Mouse (Mus musculus) heart, embryonic 12.5 days (tissue): ENCODE data around the gene Acsbg2. TPM values are rescaled to one million over a fixed set of nuclear protein-coding genes. Genes with fewer than 3 reads are reported as not detected.
A peak's percentile ranks its signal among the peaks of the same experiment; 100 is the strongest.

Experiments used
- ATAC-seq: fragments of 200-750 bp; cut with Nextera tagmentation; 2 replicates; pipeline ENCODE4 v1.8.0; 2017; ENCODE audit warnings: moderate TSS enrichment, moderate library complexity; ENCODE audit not compliant: insufficient number of reproducible peaks, low FRiP score
- H3K27ac ChIP-seq: fragments of 300-500 bp; sonication (generic); 2 replicates; pipeline ENCODE4 v1.5.1; 2016; ENCODE audit warnings: mild to moderate bottlenecking, moderate library complexity; ENCODE audit not compliant: poor library complexity, severe bottlenecking
- H3K27me3 ChIP-seq: fragments of 300-500 bp; sonication (generic); replicated peaks from 2 replicates; pipeline ENCODE4 v1.6.1; 2016; ENCODE audit warnings: mild to moderate bottlenecking, moderate library complexity
- H3K36me3 ChIP-seq: fragments of 300-500 bp; sonication (generic); 2 replicates; pipeline ENCODE4 v1.6.1; 2016; ENCODE audit warnings: mild to moderate bottlenecking, moderate library complexity
- H3K4me1 ChIP-seq: fragments of 300-500 bp; sonication (generic); replicated peaks from 2 replicates; pipeline ENCODE4 v1.6.1; 2016; ENCODE audit warnings: mild to moderate bottlenecking
- H3K4me2 ChIP-seq: fragments of 300-500 bp; sonication (generic); 2 replicates; pipeline ENCODE4 v1.6.1; 2016; ENCODE audit warnings: mild to moderate bottlenecking, moderate library complexity
- H3K4me3 ChIP-seq: fragments of 300-500 bp; sonication (generic); 2 replicates; pipeline ENCODE4 v1.5.1; 2016; ENCODE audit warnings: mild to moderate bottlenecking
- H3K9ac ChIP-seq: fragments of 300-500 bp; sonication (generic); 2 replicates; pipeline ENCODE4 v1.6.1; 2016; ENCODE audit warnings: mild to moderate bottlenecking, moderate library complexity
- H3K9me3 ChIP-seq: fragments of 300-500 bp; sonication (generic); replicated peaks from 2 replicates; pipeline ENCODE4 v1.6.1; 2016; ENCODE audit warnings: mild to moderate bottlenecking, moderate library complexity
- WGBS: fragments of 180-500 bp; shearing (Covaris S2); methylation state at CpG from one replicate; pipeline ENCODE4 v1.1.7; 2016; 5-methylcytosine and 5-hydroxymethylcytosine counted together
- polyA plus RNA-seq: library from polyadenylated mRNA; unstranded; fragments of >200 nt; fragmentation: Nextera tagmentation; extraction: Ambion mirVana; gene quantifications from 2 replicates; pipeline ENCODE4 v1.2.1, GENCODE M21; 2016

The Acsbg2 gene
- polyA plus RNA-seq, 1 experiment from 2014 or later: not detected

DNA sequence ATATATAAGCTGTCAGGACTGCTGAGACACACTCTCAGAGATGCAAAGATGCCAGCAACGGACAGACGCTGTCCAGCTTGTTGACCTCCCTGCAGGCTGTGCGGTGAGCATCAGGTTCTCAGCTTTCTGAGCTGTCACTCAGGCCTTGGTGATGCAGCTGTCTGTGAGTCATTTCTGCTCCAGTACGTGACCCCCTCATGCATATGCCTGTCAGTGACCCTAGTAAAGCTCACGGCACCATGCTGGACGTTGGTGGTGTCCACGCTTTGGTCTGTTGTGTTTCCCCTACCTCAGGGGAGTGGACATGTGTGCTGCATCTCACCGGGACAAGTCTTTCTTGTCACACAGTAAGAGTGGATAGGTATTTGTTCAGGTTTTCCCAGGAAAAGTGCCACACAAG, 2.5 kb downstream of the Acsbg2 start:
- no peak overlapping the region for H3K9ac ChIP-seq
- 73% methylated on average over 8 of the region's 8 CpGs for WGBS
- peaks cover 7% of the 10 kb centered on the region for H3K9me3 ChIP-seq

DNA sequence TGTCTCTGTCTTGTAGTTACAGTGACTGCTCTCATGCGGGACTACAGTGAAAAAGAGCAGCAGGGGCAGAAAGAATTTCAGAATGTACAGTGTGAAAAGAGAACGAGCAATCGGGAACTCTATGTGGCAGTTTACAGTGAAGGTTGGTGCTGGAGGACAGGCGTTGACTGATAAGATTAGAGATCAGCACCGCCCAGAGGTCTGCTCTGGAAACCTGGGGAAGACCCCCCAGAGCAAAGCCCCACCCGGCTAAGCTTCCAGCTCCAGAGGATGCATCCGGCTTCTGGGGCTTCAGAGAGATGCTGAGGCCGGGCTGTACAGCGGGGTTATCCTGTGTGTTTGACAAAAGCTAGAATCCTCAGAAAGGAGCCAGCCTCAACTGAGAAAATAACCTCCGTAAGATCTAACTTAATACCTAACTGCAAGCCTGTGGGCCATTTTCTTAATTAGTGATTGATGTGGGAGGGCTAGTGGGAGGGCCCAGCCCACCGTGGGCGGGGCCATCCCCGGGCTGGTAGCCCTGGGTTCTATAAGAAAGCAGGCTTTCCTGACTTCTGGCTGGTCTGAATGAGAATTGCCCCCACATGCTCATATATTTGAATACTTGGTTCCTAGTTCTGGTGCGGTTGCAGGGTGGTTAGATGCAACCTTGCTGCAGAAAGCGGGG, 3.8 kb downstream of the Acsbg2 start:
- Histone ChIP-seq H3K27ac (no peak overlapping the region), H3K27me3 (no peaks in the 10 kb centered on the region), H3K9ac (no peak overlapping the region), H3K4me1 (no peaks in the 10 kb centered on the region), H3K36me3 (no peaks in the 10 kb centered on the region), H3K4me2 (no peak overlapping the region), H3K9me3 (peaks cover 11% of the 10 kb centered on the region), H3K4me3 (no peak overlapping the region)
- WGBS: 51% methylated on average over 15 of the region's 15 CpGs
- ATAC-seq: no peak

More for the DNA sequence above, 2.5 kb downstream of the Acsbg2 start:
- no peaks in the 10 kb centered on the region for H3K4me1 ChIP-seq
- H3K27me3 ChIP-seq: no peaks in the 10 kb centered on the region
- no peaks in the 10 kb centered on the region for H3K36me3 ChIP-seq
- ATAC-seq: no peak
- no peak overlapping the region for H3K4me2 ChIP-seq
- no peak overlapping the region for H3K27ac ChIP-seq
- H3K4me3 ChIP-seq: no peak overlapping the region

DNA sequence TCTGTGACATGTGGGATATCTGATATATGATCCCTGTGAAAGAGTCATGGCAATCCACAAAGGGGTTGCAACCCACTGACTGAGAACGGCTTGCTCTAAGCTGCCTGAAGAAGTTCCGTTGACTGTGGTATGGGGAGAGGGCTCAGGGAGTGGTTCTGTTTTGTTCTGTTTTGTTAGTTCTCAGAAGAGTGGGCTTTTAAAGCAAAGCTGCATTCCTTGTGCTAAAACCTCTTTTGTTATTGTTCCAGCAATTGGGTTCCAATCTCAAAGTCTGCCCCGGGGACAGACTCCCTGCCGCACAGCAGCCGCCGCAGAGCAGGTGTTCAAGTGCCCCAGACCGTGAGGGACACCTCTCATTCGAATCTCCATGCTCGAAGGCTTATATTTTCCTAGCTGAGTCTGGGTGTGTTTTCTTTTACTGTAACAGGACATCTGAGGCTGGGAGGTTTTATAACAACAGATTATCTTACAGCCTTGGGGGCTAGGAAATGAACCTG, 4.7 kb downstream of the Acsbg2 start:
- no peak for ATAC-seq
- Histone ChIP-seq H3K9me3 (peaks cover 11% of the 10 kb centered on the region), H3K36me3 (no peaks in the 10 kb centered on the region)

DNA sequence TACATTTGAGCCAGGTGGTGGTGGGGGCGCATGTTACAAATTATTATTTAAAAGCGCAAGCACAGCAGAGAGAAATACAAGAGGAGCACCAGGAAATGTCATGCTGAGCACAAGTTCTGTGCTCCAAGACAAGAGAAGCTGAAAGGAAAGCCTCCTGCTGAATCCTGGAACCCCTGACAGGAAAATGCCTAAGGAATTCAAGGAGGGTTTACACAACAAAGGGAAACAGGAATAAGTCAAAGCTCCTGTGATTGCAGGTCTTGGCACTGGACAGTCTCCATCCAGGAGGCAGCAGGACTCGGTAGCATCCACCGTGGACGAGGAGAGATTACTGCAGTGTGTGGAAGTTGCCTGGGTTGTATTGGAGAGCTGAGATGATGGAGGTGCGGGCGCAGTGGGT, 8.2 kb downstream of the Acsbg2 start:
- no peak for ATAC-seq

More for the DNA sequence above, 4.7 kb downstream of the Acsbg2 start:
- Histone ChIP-seq H3K27me3 (no peaks in the 10 kb centered on the region), H3K9ac (no peak overlapping the region), H3K4me2 (no peak overlapping the region), H3K27ac (no peak overlapping the region), H3K4me1 (no peaks in the 10 kb centered on the region), H3K4me3 (no peak overlapping the region)
- WGBS: 85% methylated on average over 9 of the region's 9 CpGs

DNA sequence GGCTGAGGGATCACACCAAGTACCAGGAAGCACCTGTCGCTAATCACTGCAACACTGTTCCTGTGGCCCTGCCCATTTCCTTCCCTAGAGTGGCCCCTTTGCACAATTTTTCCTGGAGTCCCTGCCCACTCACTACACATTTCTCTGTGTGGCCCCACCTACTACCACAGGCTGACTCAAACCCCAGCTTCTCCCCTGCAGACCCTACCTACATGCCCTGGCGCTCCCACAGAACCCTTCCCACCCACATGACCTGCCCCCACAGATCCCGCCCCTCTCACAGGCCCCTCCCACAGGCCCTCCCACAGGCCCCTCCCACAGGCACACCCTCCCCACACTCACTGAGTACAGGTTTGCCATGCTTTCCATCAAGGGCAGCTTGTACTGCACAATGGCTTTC, 13.1 kb downstream of the Acsbg2 start:
- Histone ChIP-seq H3K4me3 (no peak overlapping the region), H3K36me3 (no peaks in the 10 kb centered on the region), H3K4me1 (peaks cover 10% of the 10 kb centered on the region), H3K9ac (no peak overlapping the region), H3K4me2 (no peak overlapping the region), H3K27ac (no peak overlapping the region), H3K27me3 (no peaks in the 10 kb centered on the region), H3K9me3 (0 out of 2 replicates have a peak, but pooled peaks cover under 1% of the 10 kb centered on the region)
- peak; percentile 24; the same call in 1 of the 2 replicates for ATAC-seq
- 56% methylated on average over 3 of the region's 3 CpGs for WGBS

More for the DNA sequence above, 8.2 kb downstream of the Acsbg2 start:
- no peak overlapping the region for H3K4me3 ChIP-seq
- whole genome bisulfite sequencing: 78% methylated on average over 7 of the region's 7 CpGs
- no peak overlapping the region for H3K27ac ChIP-seq
- H3K27me3 ChIP-seq: no peaks in the 10 kb centered on the region
- H3K4me2 ChIP-seq: no peak overlapping the region
- peaks cover 11% of the 10 kb centered on the region for H3K9me3 ChIP-seq
- H3K9ac ChIP-seq: no peak overlapping the region
- no peaks in the 10 kb centered on the region for H3K36me3 ChIP-seq
- no peaks in the 10 kb centered on the region for H3K4me1 ChIP-seq

DNA sequence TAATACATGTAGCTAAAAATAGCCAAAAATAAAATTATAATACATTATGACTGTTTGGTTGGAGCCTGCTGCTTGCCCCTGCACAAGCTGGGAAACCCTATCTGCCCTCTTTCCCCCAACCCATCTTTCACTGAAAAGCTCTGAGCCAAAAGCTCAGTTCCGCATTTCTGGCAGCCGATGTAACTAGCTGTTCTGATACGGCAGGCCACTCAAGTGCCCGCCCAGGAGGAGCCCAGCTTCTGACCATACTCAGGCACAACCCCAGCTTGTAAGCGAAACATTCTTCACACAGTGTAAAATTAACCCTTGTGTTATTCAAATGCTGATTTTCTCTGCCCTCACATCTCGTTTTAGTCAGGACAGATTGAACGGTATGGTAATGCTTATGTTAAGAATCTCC, 15.3 kb downstream of the Acsbg2 start:
- WGBS: 31% methylated on average over 7 of the region's 7 CpGs
- peak; percentile 53 for ATAC-seq
- H3K27me3 ChIP-seq: no peaks in the 10 kb centered on the region
- no peak overlapping the region for H3K4me3 ChIP-seq
- peak overlapping the region; percentile 23 for H3K4me2 ChIP-seq
- peak overlapping the region; percentile 79 for H3K27ac ChIP-seq
- no peaks in the 10 kb centered on the region for H3K36me3 ChIP-seq
- 0 out of 2 replicates have a peak overlapping the region, but pooled peaks have one; percentile 23 for H3K9ac ChIP-seq
- H3K4me1 ChIP-seq: peaks cover 10% of the 10 kb centered on the region
- H3K9me3 ChIP-seq: no peaks in the 10 kb centered on the region

DNA sequence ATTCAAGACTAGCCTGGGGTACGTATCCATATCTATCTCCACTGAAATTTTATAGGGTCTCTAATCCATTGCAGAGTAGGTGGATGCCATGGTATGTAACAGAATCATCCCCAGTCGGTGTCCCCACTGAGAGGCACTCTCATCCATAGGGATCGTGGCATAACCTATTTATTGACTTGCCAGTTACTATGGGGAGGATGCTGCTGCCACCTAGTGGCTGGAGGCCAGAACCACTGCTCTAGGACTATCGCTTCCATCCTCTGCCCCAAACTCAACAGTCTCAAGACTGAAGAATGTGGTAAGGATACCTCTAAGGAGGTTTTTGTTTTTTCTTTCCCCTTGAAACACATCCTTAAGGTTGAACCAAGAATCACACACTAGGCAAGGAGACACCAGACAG, 16.0 kb downstream of the Acsbg2 start:
- Histone ChIP-seq H3K4me2 (no peak overlapping the region), H3K4me3 (no peak overlapping the region), H3K9ac (no peak overlapping the region), H3K27me3 (no peaks in the 10 kb centered on the region), H3K27ac (peak overlapping the region; percentile 79; the same call in 1 of the 2 replicates), H3K36me3 (no peaks in the 10 kb centered on the region), H3K9me3 (no peaks in the 10 kb centered on the region), H3K4me1 (peaks cover 10% of the 10 kb centered on the region)
- WGBS: 55% methylated on average over 4 of the region's 4 CpGs
- no peak for ATAC-seq

DNA sequence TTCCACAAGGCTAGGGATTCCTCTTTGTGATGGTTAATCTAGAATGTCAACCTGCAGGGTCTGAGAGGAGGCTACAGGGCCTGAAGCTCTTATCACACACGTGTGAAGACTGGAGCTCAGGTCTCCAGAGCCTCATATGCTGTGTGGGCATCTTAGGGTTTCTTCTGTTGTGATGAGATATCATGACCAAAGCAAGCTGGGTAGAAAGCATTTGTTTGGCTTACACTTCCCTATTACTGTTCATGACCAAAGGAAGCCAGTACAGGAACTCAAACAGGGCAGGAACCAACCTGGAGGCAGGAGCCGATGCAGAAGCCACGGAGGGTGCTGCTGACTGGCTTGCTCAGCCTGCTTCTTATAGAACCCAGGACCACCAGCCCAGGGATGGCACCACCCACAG, 18.8 kb downstream of the Acsbg2 start:
- no peaks in the 10 kb centered on the region for H3K9me3 ChIP-seq
- H3K4me3 ChIP-seq: no peak overlapping the region
- H3K4me1 ChIP-seq: peaks cover 10% of the 10 kb centered on the region
- 60% methylated on average over 3 of the region's 3 CpGs for WGBS
- H3K36me3 ChIP-seq: no peaks in the 10 kb centered on the region
- no peak overlapping the region for H3K9ac ChIP-seq
- H3K27ac ChIP-seq: no peak overlapping the region
- H3K4me2 ChIP-seq: no peak overlapping the region
- H3K27me3 ChIP-seq: no peaks in the 10 kb centered on the region
- no peak for ATAC-seq

DNA sequence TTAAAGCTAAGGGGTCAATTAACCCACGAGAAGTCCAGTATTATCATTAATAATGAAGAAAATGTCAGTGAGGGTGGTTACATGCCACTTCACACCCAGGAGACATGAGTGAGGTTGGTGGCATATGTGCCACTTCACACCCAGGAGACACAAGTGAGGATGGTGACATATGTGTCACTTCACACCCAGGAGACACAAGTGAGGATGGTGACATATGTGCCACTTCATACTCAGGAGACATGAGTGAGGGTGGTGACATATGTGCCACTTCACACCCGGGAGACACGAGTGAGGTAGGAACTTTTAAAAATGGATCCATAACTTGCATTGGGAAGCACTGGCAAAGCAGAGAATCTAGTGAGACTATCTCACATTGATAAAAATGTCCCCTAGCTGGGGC, 23.1 kb downstream of the Acsbg2 start:
- Histone ChIP-seq H3K36me3 (no peaks in the 10 kb centered on the region), H3K4me1 (no peaks in the 10 kb centered on the region), H3K4me3 (no peak overlapping the region), H3K27ac (no peak overlapping the region), H3K27me3 (0 out of 2 replicates have a peak, but pooled peaks cover 15% of the 10 kb centered on the region), H3K4me2 (no peak overlapping the region), H3K9ac (no peak overlapping the region), H3K9me3 (no peaks in the 10 kb centered on the region)
- ATAC-seq: no peak
- WGBS: 67% methylated on average over 3 of the region's 3 CpGs

DNA sequence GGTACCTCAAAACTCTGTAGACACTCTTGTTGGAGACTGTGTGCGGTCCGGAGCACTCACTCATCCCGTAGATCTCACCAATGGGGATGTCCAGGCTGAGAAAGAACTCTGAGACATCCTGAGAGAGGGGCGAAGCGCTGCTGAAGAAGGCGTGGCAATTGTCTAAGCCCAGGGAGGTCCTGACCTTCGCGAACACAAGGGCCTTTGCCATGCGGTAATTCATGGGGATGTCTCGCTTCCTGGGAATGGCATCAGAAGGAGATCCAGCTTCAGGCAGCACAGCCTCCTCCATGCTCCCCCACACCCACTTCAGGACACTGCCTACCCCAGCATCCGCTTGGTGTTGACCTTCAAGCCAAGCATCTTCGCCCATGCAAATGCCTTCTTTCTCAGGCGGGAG, 24.5 kb downstream of the Acsbg2 start:
- 84% methylated on average over 13 of the region's 13 CpGs for WGBS
- no peak overlapping the region for H3K4me3 ChIP-seq
- H3K9me3 ChIP-seq: no peaks in the 10 kb centered on the region
- H3K27ac ChIP-seq: no peak overlapping the region
- H3K4me1 ChIP-seq: no peaks in the 10 kb centered on the region
- H3K27me3 ChIP-seq: 0 out of 2 replicates have a peak, but pooled peaks cover 15% of the 10 kb centered on the region
- no peak for ATAC-seq
- no peak overlapping the region for H3K9ac ChIP-seq
- H3K4me2 ChIP-seq: no peak overlapping the region
- H3K36me3 ChIP-seq: no peaks in the 10 kb centered on the region

DNA sequence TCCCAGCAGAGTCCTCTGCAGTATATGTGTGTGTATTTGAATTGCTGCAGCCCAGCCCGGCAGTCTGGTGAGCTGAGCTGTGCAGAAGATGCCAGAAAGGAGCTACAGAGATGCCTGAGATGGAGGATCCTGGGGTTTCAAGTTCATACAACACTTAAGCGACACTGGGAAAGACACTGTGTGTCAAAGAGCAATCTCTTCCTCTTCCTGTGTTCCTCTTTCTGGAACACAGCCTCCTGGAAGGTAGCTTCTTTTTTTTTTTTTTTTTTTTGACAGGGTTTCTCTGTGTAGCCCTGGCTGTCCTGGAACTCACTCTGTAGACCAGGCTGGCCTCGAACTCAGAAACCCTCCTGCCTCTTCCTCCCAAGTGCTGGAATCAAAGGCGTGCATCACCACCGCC, 25.5 kb downstream of the Acsbg2 start:
- no peaks in the 10 kb centered on the region for H3K4me1 ChIP-seq
- no peaks in the 10 kb centered on the region for H3K9me3 ChIP-seq
- H3K27ac ChIP-seq: no peak overlapping the region
- no peak overlapping the region for H3K9ac ChIP-seq
- no peak overlapping the region for H3K4me3 ChIP-seq
- no peak overlapping the region for H3K4me2 ChIP-seq
- ATAC-seq: no peak
- H3K27me3 ChIP-seq: 0 out of 2 replicates have a peak, but pooled peaks cover 15% of the 10 kb centered on the region
- H3K36me3 ChIP-seq: no peaks in the 10 kb centered on the region
- 80% methylated on average over 5 of the region's 5 CpGs for WGBS
